Mouse (Mus musculus): ENCODE measurements around the gene Hcn3. TPM values are rescaled to one million over a fixed set of nuclear protein-coding genes. Genes with fewer than 3 reads are reported as not detected.

The Hcn3 gene
- 10 to 100 TPM; 14.9 to 20.9 TPM for total RNA-seq (2021)
- long read RNA-seq, experiment 1, full-length matches to known transcripts: 9 of 19 reads
- long read RNA-seq, experiment 1, partial matches to known transcripts: 4 of 19 reads
- long read RNA-seq, experiment 1, other reads (novel, unspliced or antisense): 6 of 19 reads
- long read RNA-seq, experiment 2, full-length matches to known transcripts: 5 of 10 reads
- long read RNA-seq, experiment 2, partial matches to known transcripts: 1 of 10 reads
- long read RNA-seq, experiment 2, other reads (novel, unspliced or antisense): 4 of 10 reads

- H3K27ac ChIP-seq: peak within 1 kb of the TSS; percentile 28; the same call in 1 of the 2 replicates
- intact Hi-C loops (cut with DNase I): loop anchor here (5.0 to 10.0 kb wide), 3 partner anchors 42 to 215 kb away; partner anchors contain the start of genes Fdps and Gm43738
- peak; percentile 57 for TF ChIP-seq CTCF (IDR thresholded peaks at IDR 0.05)
- peak within 1 kb of the TSS; percentile 63 for H3K4me3 ChIP-seq
- peak; percentile 51 to 60 for DNase-seq (ENCODE audit: extremely low spot score in 1 of 2, low spot score in 2 of 2)
Observed at GRCm38 (mm10) chr3:89159616-89160344, at the start of gene Hcn3. Gene Hcn3, minus strand, starts transcription at chr3:89160196.

- intact Hi-C loops (cut with DNase I): no loop called here
- H3K27ac ChIP-seq: no peak overlapping the region
- no peak for DNase-seq (ENCODE audit: extremely low spot score in 1 of 2, low spot score in 2 of 2)
- no peak for TF ChIP-seq CTCF (IDR thresholded peaks at IDR 0.05)
- no peak overlapping the region for H3K4me3 ChIP-seq
Observed at GRCm38 (mm10) chr3:89209731-89210130, 49.7 kb upstream of the Hcn3 start.

- DNase-seq (ENCODE audit: extremely low spot score in 1 of 2, low spot score in 2 of 2): no peak
- Histone ChIP-seq H3K4me3 (no peak overlapping the region), H3K27ac (no peak overlapping the region)
- no peak for TF ChIP-seq CTCF (IDR thresholded peaks at IDR 0.05)
- intact Hi-C loops (cut with DNase I): no loop called here
Observed at GRCm38 (mm10) chr3:89208736-89209135, 48.7 kb upstream of the Hcn3 start.

GRCm38 (mm10) chr3:89208075-89208657, 48.2 kb upstream of the Hcn3 start:
- Histone ChIP-seq H3K4me3 (no peak overlapping the region), H3K27ac (no peak overlapping the region)
- intact Hi-C loops (cut with DNase I): no loop called here
- DNase-seq (ENCODE audit: extremely low spot score in 1 of 2, low spot score in 2 of 2): no peak
- no peak for TF ChIP-seq CTCF (IDR thresholded peaks at IDR 0.05)

GRCm38 (mm10) chr3:89206695-89207094, 46.7 kb upstream of the Hcn3 start:
- DNase-seq (ENCODE audit: extremely low spot score in 1 of 2, low spot score in 2 of 2): no peak
- H3K27ac ChIP-seq: no peak overlapping the region
- TF ChIP-seq CTCF (IDR thresholded peaks at IDR 0.05): no peak
- intact Hi-C loops (cut with DNase I): no loop called here
- no peak overlapping the region for H3K4me3 ChIP-seq

- no peak for DNase-seq (ENCODE audit: extremely low spot score in 1 of 2, low spot score in 2 of 2)
- no peak for TF ChIP-seq CTCF (IDR thresholded peaks at IDR 0.05)
- intact Hi-C loops (cut with DNase I): no loop called here
- H3K4me3 ChIP-seq: no peak overlapping the region
- no peak overlapping the region for H3K27ac ChIP-seq
Observed at GRCm38 (mm10) chr3:89206079-89206478, 46.1 kb upstream of the Hcn3 start.

GRCm38 (mm10) chr3:89203142-89203514, 43.1 kb upstream of the Hcn3 start:
- Histone ChIP-seq H3K27ac (peak overlapping the region; percentile 83), H3K4me3 (peak overlapping the region; percentile 69)
- no peak for TF ChIP-seq CTCF (IDR thresholded peaks at IDR 0.05)
- intact Hi-C loops (cut with DNase I): no loop called here
- no peak for DNase-seq (ENCODE audit: extremely low spot score in 1 of 2, low spot score in 2 of 2)

- peak; percentile 84 to 85 for DNase-seq (ENCODE audit: extremely low spot score in 1 of 2, low spot score in 2 of 2)
- H3K4me3 ChIP-seq: peak within 1 kb of the TSS; percentile 69
- peak within 1 kb of the TSS; percentile 83 for H3K27ac ChIP-seq
- intact Hi-C loops (cut with DNase I): loop anchor here (1.0 kb wide), 1 partner anchor 11 kb away; no protein-coding TSS in a partner anchor
- TF ChIP-seq CTCF (IDR thresholded peaks at IDR 0.05): no peak
Observed at GRCm38 (mm10) chr3:89202253-89203141, 42.5 kb upstream of the Hcn3 start, which contains the start of gene Gba. Gene Gba, plus strand, starts transcription at chr3:89202928.

- no peak for TF ChIP-seq CTCF (IDR thresholded peaks at IDR 0.05)
- Histone ChIP-seq H3K27ac (no peak overlapping the region), H3K4me3 (no peak overlapping the region)
- DNase-seq (ENCODE audit: extremely low spot score in 1 of 2, low spot score in 2 of 2): no peak
- intact Hi-C loops (cut with DNase I): no loop called here
Observed at GRCm38 (mm10) chr3:89199839-89200238, 39.8 kb upstream of the Hcn3 start.

- peak overlapping the region; percentile 91 for H3K27ac ChIP-seq
- peak; percentile 51 for TF ChIP-seq CTCF (IDR thresholded peaks at IDR 0.05)
- DNase-seq (ENCODE audit: extremely low spot score in 1 of 2, low spot score in 2 of 2): peak; percentile 75 to 84
- intact Hi-C loops (cut with DNase I): loop anchor here (1.0 to 2.0 kb wide), 2 partner anchors 19 to 49 kb away; partner anchors contain the start of genes Krtcap2 and Thbs3
- peak overlapping the region; percentile 51 for H3K4me3 ChIP-seq
Observed at GRCm38 (mm10) chr3:89195979-89196877, 36.2 kb upstream of the Hcn3 start.
